Mouse (Mus musculus): ENCODE measurements around the gene Rpl10a. TPM values are rescaled to one million over a fixed set of nuclear protein-coding genes. Genes with fewer than 3 reads are reported as not detected.
"Not testable (repeated sequence)": the region's sequence is repeated elsewhere in the genome, so short reads cannot be mapped to it uniquely, and the experiment has no call there.

Gene Rpl10a
- polyA plus RNA-seq, 1 experiment from 2014 or later = 653 TPM

DNA sequence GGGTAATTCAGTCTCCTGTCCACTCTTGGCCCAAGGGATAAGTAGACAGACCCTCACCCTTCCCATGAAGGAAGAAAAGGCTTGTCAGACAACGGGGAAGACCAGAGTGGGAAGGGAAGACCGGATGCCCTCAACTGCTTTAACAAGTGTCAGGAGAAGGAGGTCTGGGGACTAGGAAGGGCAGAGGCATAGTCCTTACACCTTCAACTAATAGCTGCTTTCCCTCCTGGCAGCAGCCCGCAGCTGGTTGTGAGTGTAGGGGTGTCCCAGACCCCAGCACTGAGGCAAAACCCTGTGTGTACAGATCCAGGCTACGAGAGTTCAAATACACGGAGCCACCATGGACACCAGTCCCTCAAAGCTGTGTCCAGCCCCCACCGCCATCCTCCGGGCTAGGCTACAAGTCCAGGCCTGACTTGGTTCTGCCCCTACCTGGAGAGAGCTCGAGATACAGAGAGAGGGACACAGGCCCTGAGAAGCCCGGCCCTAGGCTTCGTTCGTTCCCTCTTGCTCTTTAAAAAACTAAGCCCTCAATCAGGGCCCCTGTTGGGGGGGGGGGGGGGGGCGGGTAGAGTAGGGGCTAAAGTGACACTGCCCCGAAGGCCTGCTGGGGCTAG is 21.1 kb downstream of the Rpl10a start:
- Histone ChIP-seq H3K4me2 (replicated peaks; ENCODE audit: low read depth, low read length) (peak overlapping the region; percentile 96), H3K4me1 (ENCODE audit: insufficient read depth, low read length) (peaks cover 63% of the 10 kb centered on the region), H3K9ac (replicated peaks; ENCODE audit: low read length) (peak overlapping the region; percentile 94), H3K9me3 (ENCODE audit: low read length) (no peaks in the 10 kb centered on the region), H3K4me3 (ENCODE audit: low read length) (peak overlapping the region; percentile 88), H3K36me3 (ENCODE audit: insufficient read depth, low read length) (no peaks in the 10 kb centered on the region), H3K27me3 (ENCODE audit: insufficient read depth, low read length) (no peaks in the 10 kb centered on the region; the same call in 1 of the 2 replicates), H3K27ac (ENCODE audit: low read length) (peak overlapping the region; percentile 99)
- 8% methylated on average over 13 of the region's 13 CpGs for WGBS
- ATAC-seq (ENCODE audit: low FRiP score, low TSS enrichment) = no peak

DNA sequence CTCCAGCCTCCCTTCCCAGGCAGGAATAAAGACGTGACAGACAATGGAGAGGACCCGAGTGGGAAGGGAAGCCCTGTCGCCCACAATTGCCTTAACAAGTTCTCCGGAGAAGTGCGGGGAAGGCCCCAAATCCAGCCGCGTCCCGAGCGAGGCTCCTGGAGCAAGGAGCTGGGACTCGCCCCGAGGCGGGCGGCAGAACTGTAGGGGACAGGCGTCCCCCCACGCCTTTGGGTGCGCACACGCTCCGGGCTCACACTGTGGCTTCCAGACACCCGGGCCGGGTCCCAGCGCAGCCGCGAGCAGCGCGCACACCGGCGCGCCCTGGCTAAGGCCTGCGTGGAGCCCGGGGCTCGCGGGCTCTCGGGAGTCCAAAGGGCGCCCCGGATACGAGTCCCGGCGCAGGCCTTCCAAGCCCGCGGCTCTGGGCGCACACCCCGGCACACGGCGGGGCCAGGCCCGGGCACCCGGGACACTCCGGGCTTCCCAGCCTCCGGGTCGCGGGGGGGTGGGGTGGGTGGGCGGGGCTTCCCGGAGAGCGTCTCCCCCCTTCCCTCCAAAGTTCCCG is 21.7 kb downstream of the Rpl10a start:
- Histone ChIP-seq H3K4me3 (ENCODE audit: low read length) (peak overlapping the region; percentile 88), H3K9ac (replicated peaks; ENCODE audit: low read length) (peak overlapping the region; percentile 94), H3K27ac (ENCODE audit: low read length) (peak overlapping the region; percentile 99), H3K4me1 (ENCODE audit: insufficient read depth, low read length) (peaks cover 57% of the 10 kb centered on the region), H3K27me3 (ENCODE audit: insufficient read depth, low read length) (no peaks in the 10 kb centered on the region; the same call in 1 of the 2 replicates), H3K4me2 (replicated peaks; ENCODE audit: low read depth, low read length) (peak overlapping the region; percentile 96), H3K36me3 (ENCODE audit: insufficient read depth, low read length) (no peaks in the 10 kb centered on the region), H3K9me3 (ENCODE audit: low read length) (no peaks in the 10 kb centered on the region)
- 1% methylated on average over 52 of the region's 54 CpGs for WGBS
- ATAC-seq (ENCODE audit: low FRiP score, low TSS enrichment) = peak; percentile 49

DNA sequence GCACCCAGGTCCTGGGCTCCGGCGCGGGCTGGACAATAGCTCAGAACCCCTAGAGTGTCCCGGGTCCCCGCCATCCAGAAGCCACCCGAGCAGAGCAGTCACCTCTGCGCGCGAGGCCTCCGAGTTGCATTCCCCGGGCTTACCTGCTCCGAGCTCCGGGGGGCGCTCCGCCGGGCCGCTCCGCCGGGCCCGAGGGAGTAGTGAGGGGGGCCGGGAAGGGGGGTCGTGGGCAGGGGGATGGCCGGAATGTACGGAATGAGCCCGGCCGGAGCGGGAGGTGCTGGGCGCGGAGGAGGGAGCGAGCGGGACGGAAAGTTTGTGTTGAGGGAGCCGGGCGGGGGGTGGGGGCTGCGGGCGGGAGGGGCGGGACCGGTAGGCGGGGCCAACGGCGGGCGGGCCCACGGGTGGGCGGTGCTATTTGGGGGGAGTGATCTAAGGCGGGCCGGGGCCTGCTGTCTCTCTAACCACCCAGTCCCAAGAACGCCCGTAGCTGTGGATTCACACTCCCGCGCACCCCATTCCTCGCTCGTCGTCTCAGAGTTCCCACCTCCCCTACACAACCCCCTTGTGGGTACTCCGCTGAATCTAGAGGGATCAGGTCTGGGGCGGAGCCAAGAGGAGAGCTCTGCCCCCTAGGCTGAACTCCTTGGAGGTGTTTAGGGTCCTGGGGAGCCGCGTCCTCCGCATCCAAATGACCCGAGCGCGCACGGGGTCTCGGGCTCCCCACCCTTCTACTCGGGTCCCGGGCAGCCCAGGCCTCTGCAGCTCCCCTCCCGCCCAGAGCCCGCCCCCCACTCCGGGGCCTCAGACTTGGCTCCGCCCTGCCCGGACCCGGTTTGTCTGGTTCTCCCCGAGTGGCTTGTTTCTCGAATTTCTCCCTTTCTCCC is 22.4 kb downstream of the Rpl10a start, which contains the start of gene Tead3:
TSS of gene Tead3 (minus strand) at position 352 of the 887 bp plus-strand sequence.
- Histone ChIP-seq H3K9ac (replicated peaks; ENCODE audit: low read length) (peak within 1 kb of the TSS; percentile 94), H3K36me3 (ENCODE audit: insufficient read depth, low read length) (no peaks in the 10 kb centered on the region), H3K4me1 (ENCODE audit: insufficient read depth, low read length) (peaks cover 50% of the 10 kb centered on the region), H3K4me3 (ENCODE audit: low read length) (peak within 1 kb of the TSS; percentile 88), H3K9me3 (ENCODE audit: low read length) (no peaks in the 10 kb centered on the region), H3K27me3 (ENCODE audit: insufficient read depth, low read length) (no peaks in the 10 kb centered on the region; the same call in 1 of the 2 replicates), H3K27ac (ENCODE audit: low read length) (peak within 1 kb of the TSS; percentile 99), H3K4me2 (replicated peaks; ENCODE audit: low read depth, low read length) (peak within 1 kb of the TSS; percentile 96)
- WGBS = 0% methylated on average over 53 of the region's 73 CpGs
- ATAC-seq (ENCODE audit: low FRiP score, low TSS enrichment) = peak; percentile 90

DNA sequence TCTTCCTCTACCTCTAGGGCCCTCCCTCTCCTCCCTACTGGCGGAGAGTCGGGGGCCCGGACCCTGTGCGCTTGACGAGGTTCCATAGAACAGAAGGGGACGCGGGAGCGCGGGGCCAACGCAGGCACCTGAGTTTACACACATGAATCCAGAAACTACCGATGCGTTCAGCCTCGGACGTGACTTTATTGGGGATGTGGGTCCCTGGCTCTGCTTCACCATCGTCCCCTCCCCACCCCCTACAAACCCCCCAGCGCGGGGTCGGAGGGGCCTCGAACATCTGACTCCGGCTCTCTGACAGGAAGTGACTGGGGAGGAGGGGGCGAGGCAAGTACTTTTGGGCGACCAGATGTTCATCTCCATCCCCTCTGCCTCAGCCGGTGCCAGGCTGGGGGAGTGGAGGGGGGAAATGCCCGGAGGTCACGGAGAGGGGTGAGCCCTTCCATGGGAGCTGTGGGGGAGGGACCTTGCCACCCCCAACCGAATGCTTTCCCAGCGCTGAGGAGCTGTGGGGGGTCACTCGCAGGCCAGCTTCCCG is 23.2 kb downstream of the Rpl10a start:
- peaks cover 43% of the 10 kb centered on the region for H3K4me1 ChIP-seq (ENCODE audit: insufficient read depth, low read length)

DNA sequence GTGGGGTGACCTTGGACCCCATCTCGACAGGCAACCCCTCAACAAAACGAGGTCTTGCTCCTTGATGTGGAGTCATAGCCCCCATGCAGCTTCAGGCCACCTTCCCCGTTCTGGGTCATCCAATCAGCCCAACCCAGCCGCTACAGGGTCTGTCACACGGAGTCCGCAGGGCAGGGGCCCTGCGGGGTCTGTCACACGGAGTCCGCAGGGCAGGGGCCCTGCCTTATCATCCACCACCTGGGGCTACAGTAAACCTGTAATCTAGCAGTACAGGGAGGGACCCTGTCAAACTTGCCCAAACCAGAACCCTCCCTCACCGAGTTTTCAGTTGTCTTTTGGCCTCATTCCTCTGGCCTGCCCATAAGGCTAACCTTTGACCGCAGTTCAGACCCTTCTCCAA is 23.7 kb downstream of the Rpl10a start:
- H3K4me3 ChIP-seq (ENCODE audit: low read length) = peak overlapping the region; percentile 88; the same call in 1 of the 2 replicates
- ATAC-seq (ENCODE audit: low FRiP score, low TSS enrichment) = no peak
- H3K9ac ChIP-seq (replicated peaks; ENCODE audit: low read length) = peak overlapping the region; percentile 94
- no peaks in the 10 kb centered on the region for H3K9me3 ChIP-seq (ENCODE audit: low read length)
- peak overlapping the region; percentile 99 for H3K27ac ChIP-seq (ENCODE audit: low read length)
- 15% methylated on average over 11 of the region's 11 CpGs for WGBS
- peaks cover 37% of the 10 kb centered on the region for H3K4me1 ChIP-seq (ENCODE audit: insufficient read depth, low read length)
- no peaks in the 10 kb centered on the region for H3K36me3 ChIP-seq (ENCODE audit: insufficient read depth, low read length)
- no peaks in the 10 kb centered on the region for H3K27me3 ChIP-seq (ENCODE audit: insufficient read depth, low read length)
- peak overlapping the region; percentile 96 for H3K4me2 ChIP-seq (replicated peaks; ENCODE audit: low read depth, low read length)

More for the DNA sequence above, 23.2 kb downstream of the Rpl10a start:
- no peaks in the 10 kb centered on the region for H3K9me3 ChIP-seq (ENCODE audit: low read length)
- peak overlapping the region; percentile 99 for H3K27ac ChIP-seq (ENCODE audit: low read length)
- peak overlapping the region; percentile 96 for H3K4me2 ChIP-seq (replicated peaks; ENCODE audit: low read depth, low read length)
- H3K27me3 ChIP-seq (ENCODE audit: insufficient read depth, low read length) = no peaks in the 10 kb centered on the region
- H3K9ac ChIP-seq (replicated peaks; ENCODE audit: low read length) = peak overlapping the region; percentile 94
- H3K36me3 ChIP-seq (ENCODE audit: insufficient read depth, low read length) = no peaks in the 10 kb centered on the region
- no peak for ATAC-seq (ENCODE audit: low FRiP score, low TSS enrichment)
- peak overlapping the region; percentile 88 for H3K4me3 ChIP-seq (ENCODE audit: low read length)
- WGBS = 1% methylated on average over 29 of the region's 29 CpGs

DNA sequence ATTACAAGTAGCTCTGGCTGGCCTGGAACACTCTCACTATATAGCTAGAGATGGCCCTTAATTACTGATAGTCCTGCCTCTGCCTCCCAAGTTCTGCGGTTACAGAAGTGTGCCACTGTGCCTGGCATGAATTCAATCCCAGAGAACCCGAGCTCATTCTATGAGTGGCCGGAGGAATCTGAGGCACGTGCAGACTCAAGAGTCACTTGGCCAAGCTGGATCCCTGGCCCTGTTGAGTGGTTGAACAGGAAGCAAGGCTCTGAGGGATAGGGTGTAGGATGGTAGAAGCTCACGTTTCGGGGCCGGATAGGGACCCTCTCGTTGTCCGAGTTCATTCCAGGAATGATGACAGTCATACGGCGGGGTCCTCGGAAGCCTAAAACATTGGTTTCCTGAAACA is 27.6 kb downstream of the Rpl10a start:
- H3K27ac ChIP-seq (ENCODE audit: low read length) = no peak overlapping the region

DNA sequence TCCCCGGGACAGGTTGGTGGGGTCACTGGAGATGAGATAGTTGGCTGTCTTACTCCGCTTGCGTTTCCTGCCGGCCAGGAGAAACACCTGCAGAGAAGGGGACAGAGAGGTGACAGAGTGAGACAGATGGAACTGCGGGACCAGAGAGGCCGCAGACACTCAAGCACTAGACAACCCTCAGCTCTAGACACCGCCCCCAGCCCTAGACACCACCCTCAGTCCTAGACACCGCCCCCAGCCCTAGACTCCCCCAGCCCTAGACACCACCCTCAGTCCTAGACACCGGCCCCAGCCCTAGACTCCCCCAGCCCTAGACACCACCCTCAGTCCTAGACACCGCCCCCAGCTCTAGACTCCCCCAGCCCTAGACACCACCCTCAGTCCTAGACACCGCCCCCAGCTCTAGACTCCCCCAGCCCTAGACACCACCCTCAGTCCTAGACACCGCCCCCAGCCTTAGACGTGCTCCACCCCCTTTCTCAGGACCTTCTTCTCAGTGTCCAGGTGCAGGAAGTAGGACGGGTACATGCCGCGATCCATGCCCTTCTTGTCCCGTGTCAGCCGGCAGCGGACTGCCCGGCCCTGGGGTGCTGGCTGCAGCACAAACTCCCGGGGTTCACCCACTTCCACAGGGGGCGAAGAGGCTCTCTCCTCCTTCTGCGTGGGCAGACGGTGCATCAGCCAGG is 30.4 kb downstream of the Rpl10a start:
- not testable (repeated sequence) for H3K27ac ChIP-seq (ENCODE audit: low read length)

More for the DNA sequence above, 27.6 kb downstream of the Rpl10a start:
- Histone ChIP-seq H3K36me3 (ENCODE audit: insufficient read depth, low read length) (no peaks in the 10 kb centered on the region), H3K4me2 (replicated peaks; ENCODE audit: low read depth, low read length) (no peak overlapping the region), H3K9ac (replicated peaks; ENCODE audit: low read length) (no peak overlapping the region), H3K4me1 (ENCODE audit: insufficient read depth, low read length) (peaks cover 10% of the 10 kb centered on the region), H3K4me3 (ENCODE audit: low read length) (no peak overlapping the region), H3K27me3 (ENCODE audit: insufficient read depth, low read length) (no peaks in the 10 kb centered on the region; the same call in 1 of the 2 replicates), H3K9me3 (ENCODE audit: low read length) (no peaks in the 10 kb centered on the region)
- WGBS = 78% methylated on average over 12 of the region's 12 CpGs
- no peak for ATAC-seq (ENCODE audit: low FRiP score, low TSS enrichment)

DNA sequence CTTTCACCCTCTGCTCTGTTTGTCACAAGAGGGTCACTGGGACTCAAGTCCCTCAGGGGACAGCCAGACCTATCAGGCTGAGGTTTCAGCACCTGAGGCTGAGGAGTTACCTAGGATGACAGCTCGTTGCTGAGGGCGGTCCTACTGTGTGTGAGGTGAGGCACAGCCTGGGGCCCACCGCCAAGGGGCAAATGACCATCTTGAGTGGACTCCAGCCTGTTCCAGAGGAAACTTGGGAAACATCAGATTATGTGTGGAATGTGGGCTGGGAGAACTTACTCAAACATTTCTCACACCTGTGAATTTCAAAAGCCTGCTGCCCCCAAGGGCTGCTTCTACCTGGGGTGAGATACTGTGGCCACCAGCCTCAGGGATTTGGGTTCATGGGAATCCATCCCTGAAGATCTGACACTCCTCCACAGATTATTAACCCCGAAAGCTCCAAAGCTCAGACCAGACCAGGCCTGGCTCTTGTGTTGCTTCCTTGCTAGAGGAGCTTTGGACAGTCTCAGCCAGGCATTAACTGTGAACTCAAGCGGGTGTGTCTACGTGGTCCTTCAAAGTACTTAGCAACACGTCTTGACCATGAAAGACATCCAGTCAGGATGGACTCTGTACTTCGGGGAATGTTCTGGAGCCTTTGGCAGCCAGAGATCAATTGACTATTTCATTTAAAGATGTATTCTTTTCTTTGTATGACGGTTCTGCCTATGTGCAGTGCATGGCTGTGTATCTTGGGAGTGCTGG is 32.4 kb downstream of the Rpl10a start:
- Histone ChIP-seq H3K27ac (ENCODE audit: low read length) (no peak overlapping the region), H3K27me3 (ENCODE audit: insufficient read depth, low read length) (peaks cover 28% of the 10 kb centered on the region), H3K36me3 (ENCODE audit: insufficient read depth, low read length) (no peaks in the 10 kb centered on the region), H3K4me1 (ENCODE audit: insufficient read depth, low read length) (peaks cover 28% of the 10 kb centered on the region), H3K4me3 (ENCODE audit: low read length) (no peak overlapping the region), H3K4me2 (replicated peaks; ENCODE audit: low read depth, low read length) (no peak overlapping the region), H3K9ac (replicated peaks; ENCODE audit: low read length) (no peak overlapping the region), H3K9me3 (ENCODE audit: low read length) (no peaks in the 10 kb centered on the region)
- WGBS = 73% methylated on average over 9 of the region's 9 CpGs
- no peak for ATAC-seq (ENCODE audit: low FRiP score, low TSS enrichment)

More for the DNA sequence above, 30.4 kb downstream of the Rpl10a start:
- peak; percentile 21; the same call in 1 of the 2 replicates for ATAC-seq (ENCODE audit: low FRiP score, low TSS enrichment)
- H3K4me1 ChIP-seq (ENCODE audit: insufficient read depth, low read length) = peaks cover 17% of the 10 kb centered on the region
- not testable (repeated sequence) for H3K4me3 ChIP-seq (ENCODE audit: low read length); H3K9me3 ChIP-seq (ENCODE audit: low read length); H3K36me3 ChIP-seq (ENCODE audit: insufficient read depth, low read length); H3K9ac ChIP-seq (replicated peaks; ENCODE audit: low read length)
- 0 out of 2 replicates have a peak overlapping the region, but pooled peaks have one; percentile 11 for H3K4me2 ChIP-seq (replicated peaks; ENCODE audit: low read depth, low read length)
- H3K27me3 ChIP-seq (ENCODE audit: insufficient read depth, low read length) = peaks cover 10% of the 10 kb centered on the region
- 19% methylated on average over 22 of the region's 24 CpGs for WGBS
